Mouse (Mus musculus): ENCODE measurements around the gene Cobll1. TPM values are rescaled to one million over a fixed set of nuclear protein-coding genes. Genes with fewer than 3 reads are reported as not detected.

Gene Cobll1
- total RNA-seq, 1 experiment = 2.2 TPM

- in situ Hi-C loops (cut with MboI; ENCODE audit: low sequenced_read_pairs in 2 of 2, unreplicated experiment in 2 of 2) = no loop called here
- no peak for TF ChIP-seq CHD2 (IDR thresholded peaks at IDR 0.05; ENCODE audit: low read depth, low read length)
Observed at GRCm38 (mm10) chr2:65050776-65051175, 188.4 kb downstream of the Cobll1 start.

GRCm38 (mm10) chr2:65048234-65049017, 190.8 kb downstream of the Cobll1 start:
- Histone ChIP-seq H3K4me3 (ENCODE audit: insufficient read depth in 1 of 2, low read depth in 1 of 2, low read length in 2 of 2, poor library complexity in 1 of 2, severe bottlenecking in 1 of 2) (no peak overlapping the region), H3K4me1 (ENCODE audit: control insufficient read depth in 2 of 2, insufficient read depth in 2 of 2, low read length in 2 of 2, poor library complexity in 1 of 2) (no peaks in the 10 kb centered on the region), H3K27ac (ENCODE audit: insufficient read depth, low read depth, low read length, poor library complexity, severe bottlenecking) (no peak overlapping the region), H3K9me3 (ENCODE audit: control insufficient read depth, insufficient read depth, low read depth, low read length) (no peaks in the 10 kb centered on the region), H3K36me3 (ENCODE audit: control insufficient read depth, insufficient read depth, low read length, poor library complexity, severe bottlenecking) (no peaks in the 10 kb centered on the region), H3K9ac (ENCODE audit: insufficient read depth, low read depth, low read length, poor library complexity, severe bottlenecking) (no peak overlapping the region)
- DNase-seq (ENCODE audit: low read depth, low spot score) = no peak
- in situ Hi-C loops (cut with MboI; ENCODE audit: low sequenced_read_pairs in 2 of 2, unreplicated experiment in 2 of 2) = no loop called here
- TF ChIP-seq HCFC1 (IDR thresholded peaks at IDR 0.05; ENCODE audit: borderline replicate concordance, insufficient read depth, low read length) = no peak
- no peak for TF ChIP-seq MAFK (IDR thresholded peaks at IDR 0.05; ENCODE audit: insufficient read depth, low read depth, low read length)
- TF ChIP-seq ZC3H11A (IDR thresholded peaks at IDR 0.05; ENCODE audit: borderline replicate concordance, low read depth, low read length) = no peak
- TF ChIP-seq CHD2 (IDR thresholded peaks at IDR 0.05; ENCODE audit: low read depth, low read length) = no peak
- TF ChIP-seq ZNF384 (IDR thresholded peaks at IDR 0.05; ENCODE audit: low read depth, low read length) = no peak

More at GRCm38 (mm10) chr2:65050776-65051175, 188.4 kb downstream of the Cobll1 start:
- no peaks in the 10 kb centered on the region for H3K4me1 ChIP-seq (ENCODE audit: control insufficient read depth in 2 of 2, insufficient read depth in 2 of 2, low read length in 2 of 2, poor library complexity in 1 of 2)
- no peaks in the 10 kb centered on the region for H3K36me3 ChIP-seq (ENCODE audit: control insufficient read depth, insufficient read depth, low read length, poor library complexity, severe bottlenecking)
- H3K4me3 ChIP-seq (ENCODE audit: insufficient read depth in 1 of 2, low read depth in 1 of 2, low read length in 2 of 2, poor library complexity in 1 of 2, severe bottlenecking in 1 of 2) = no peak overlapping the region
- no peak for DNase-seq (ENCODE audit: low read depth, low spot score)
- no peaks in the 10 kb centered on the region for H3K9me3 ChIP-seq (ENCODE audit: control insufficient read depth, insufficient read depth, low read depth, low read length)
- H3K9ac ChIP-seq (ENCODE audit: insufficient read depth, low read depth, low read length, poor library complexity, severe bottlenecking) = no peak overlapping the region
- no peak overlapping the region for H3K27ac ChIP-seq (ENCODE audit: insufficient read depth, low read depth, low read length, poor library complexity, severe bottlenecking)

Other genes starting within 250 kb of the Cobll1 start
- gene Grb14, start 214.4 kb downstream of the Cobll1 start, total RNA-seq (2012; rRNA removed) = 1.1 and 2.4 TPM in 2 replicates
- gene Slc38a11, start 124.6 kb upstream of the Cobll1 start, total RNA-seq (2012; rRNA removed) = 0.13 and 0.26 TPM in 2 replicates

All from ES-E14 (cell line).